Mouse (Mus musculus): ENCODE results near the gene Tmem147. TPM values are rescaled to one million over a fixed set of nuclear protein-coding genes. Genes with fewer than 3 reads are reported as not detected.
"Not testable (repeated sequence)": the region's sequence is repeated elsewhere in the genome, so short reads cannot be mapped to it uniquely, and the experiment has no call there.

Tmem147 gene
- polyA plus RNA-seq, 1 experiment from 2014 or later: 323 TPM

DNA sequence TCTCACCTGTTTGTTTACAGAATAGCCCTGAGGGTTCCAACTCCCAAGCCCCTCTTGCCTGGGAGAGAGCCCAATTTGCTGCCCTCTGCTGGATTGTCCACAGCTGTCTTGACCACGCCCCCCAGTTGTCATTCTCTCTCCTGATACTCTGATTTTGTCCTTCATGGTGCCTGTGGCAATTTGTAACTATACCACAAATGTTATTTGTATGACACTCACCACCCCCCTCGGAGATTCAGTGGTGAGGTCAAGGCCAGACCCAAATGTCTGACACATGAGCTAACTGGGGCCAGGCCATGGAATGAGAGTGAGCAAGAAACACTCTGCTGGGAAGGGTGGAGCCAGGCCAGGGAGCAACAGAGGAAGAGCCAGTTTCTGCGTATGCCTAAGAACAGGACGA, 29.5 kb upstream of the Tmem147 start:
- Histone ChIP-seq H3K27me3 (ENCODE audit: control insufficient read depth, insufficient read depth, low read length) (no peaks in the 10 kb centered on the region), H3K4me2 (ENCODE audit: low read depth, low read length) (no peak overlapping the region), H3K4me1 (ENCODE audit: control insufficient read depth, insufficient read depth, low read length) (no peaks in the 10 kb centered on the region), H3K27ac (ENCODE audit: low read depth, low read length) (no peak overlapping the region), H3K9ac (replicated peaks; ENCODE audit: low read depth, low read length) (no peak overlapping the region), H3K4me3 (ENCODE audit: low read depth, low read length) (no peak overlapping the region), H3K36me3 (ENCODE audit: control insufficient read depth, insufficient read depth, low read length) (0 out of 2 replicates have a peak, but pooled peaks cover 6% of the 10 kb centered on the region), H3K9me3 (ENCODE audit: control insufficient read depth, low read length) (0 out of 2 replicates have a peak, but pooled peaks cover 4% of the 10 kb centered on the region)
- WGBS: 36% methylated on average over 4 of the region's 4 CpGs
- no peak for ATAC-seq (ENCODE audit: low read depth)

DNA sequence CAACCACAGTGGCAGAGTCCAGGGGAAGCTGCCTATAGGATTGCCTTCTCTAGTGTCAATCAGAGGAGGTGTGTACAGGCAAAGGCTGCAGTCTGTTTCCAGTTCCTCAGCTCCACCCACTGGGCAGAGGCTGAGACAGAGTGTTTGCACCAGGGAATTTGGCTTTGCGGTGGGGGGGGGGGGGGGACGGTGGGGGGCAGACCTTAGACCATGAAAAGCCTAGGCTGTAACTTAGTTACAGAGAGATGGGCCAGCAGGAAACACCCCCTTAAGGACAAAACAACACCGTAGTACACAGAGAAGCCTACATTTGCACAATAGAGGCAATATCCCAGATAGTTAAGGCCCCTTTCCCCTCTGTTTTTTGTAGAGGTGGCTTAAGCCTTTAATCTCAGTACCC, 27.7 kb upstream of the Tmem147 start:
- H3K36me3 ChIP-seq (ENCODE audit: control insufficient read depth, insufficient read depth, low read length): 0 out of 2 replicates have a peak, but pooled peaks cover 6% of the 10 kb centered on the region
- no peak overlapping the region for H3K4me2 ChIP-seq (ENCODE audit: low read depth, low read length)
- H3K27me3 ChIP-seq (ENCODE audit: control insufficient read depth, insufficient read depth, low read length): no peaks in the 10 kb centered on the region
- WGBS: 51% methylated on average over 3 of the region's 3 CpGs
- H3K27ac ChIP-seq (ENCODE audit: low read depth, low read length): no peak overlapping the region
- no peaks in the 10 kb centered on the region for H3K4me1 ChIP-seq (ENCODE audit: control insufficient read depth, insufficient read depth, low read length)
- H3K9me3 ChIP-seq (ENCODE audit: control insufficient read depth, low read length): 0 out of 2 replicates have a peak, but pooled peaks cover 4% of the 10 kb centered on the region
- H3K4me3 ChIP-seq (ENCODE audit: low read depth, low read length): no peak overlapping the region
- no peak for ATAC-seq (ENCODE audit: low read depth)
- no peak overlapping the region for H3K9ac ChIP-seq (replicated peaks; ENCODE audit: low read depth, low read length)

DNA sequence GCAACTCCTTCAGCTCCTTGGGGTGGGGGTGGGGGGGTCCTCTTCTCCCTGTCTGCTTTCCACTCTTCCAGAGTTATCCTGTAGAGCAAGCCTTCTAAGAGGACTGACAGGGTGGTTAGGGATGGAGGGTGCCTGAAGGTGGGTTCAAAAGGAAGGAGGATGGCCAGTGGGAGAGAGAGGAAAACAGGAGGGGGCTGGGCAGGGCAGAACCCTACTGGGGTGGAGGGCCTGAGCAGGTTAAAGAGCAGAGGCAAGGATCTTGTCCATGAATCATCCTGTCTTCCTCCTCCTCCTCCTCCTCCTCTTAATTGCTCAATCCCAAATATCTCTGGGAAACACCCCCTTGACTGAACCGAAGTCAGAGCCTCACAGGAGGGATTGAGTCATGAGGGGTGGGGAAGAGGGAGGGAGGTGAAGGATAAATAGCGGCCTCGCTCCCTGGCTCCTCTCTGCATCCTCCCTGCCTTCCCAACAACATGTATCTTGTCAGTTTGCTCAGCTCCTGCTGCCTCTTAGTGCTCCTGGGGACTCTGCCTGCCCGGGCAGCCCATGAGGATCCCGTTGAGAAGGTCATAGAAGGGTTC, 21.8 kb upstream of the Tmem147 start, which contains the start of gene Sbsn:
TSS of gene Sbsn (plus strand) at position 386 of the 584 bp plus-strand sequence.
- no peak within 1 kb of the TSS for H3K27ac ChIP-seq (ENCODE audit: low read depth, low read length)
- H3K27me3 ChIP-seq (ENCODE audit: control insufficient read depth, insufficient read depth, low read length): no peaks in the 10 kb centered on the region
- H3K4me1 ChIP-seq (ENCODE audit: control insufficient read depth, insufficient read depth, low read length): no peaks in the 10 kb centered on the region
- 0 out of 2 replicates have a peak, but pooled peaks cover 7% of the 10 kb centered on the region for H3K36me3 ChIP-seq (ENCODE audit: control insufficient read depth, insufficient read depth, low read length)
- no peak within 1 kb of the TSS for H3K4me3 ChIP-seq (ENCODE audit: low read depth, low read length)
- whole genome bisulfite sequencing: 60% methylated on average over 5 of the region's 5 CpGs
- no peak within 1 kb of the TSS for H3K9ac ChIP-seq (replicated peaks; ENCODE audit: low read depth, low read length)
- H3K9me3 ChIP-seq (ENCODE audit: control insufficient read depth, low read length): 0 out of 2 replicates have a peak, but pooled peaks cover 4% of the 10 kb centered on the region
- no peak within 1 kb of the TSS for H3K4me2 ChIP-seq (ENCODE audit: low read depth, low read length)
- no peak for ATAC-seq (ENCODE audit: low read depth)

- Histone ChIP-seq H3K4me1 (ENCODE audit: control insufficient read depth, insufficient read depth, low read length) (no peaks in the 10 kb centered on the region), H3K9ac (replicated peaks; ENCODE audit: low read depth, low read length) (no peak overlapping the region), H3K27ac (ENCODE audit: low read depth, low read length) (no peak overlapping the region), H3K27me3 (ENCODE audit: control insufficient read depth, insufficient read depth, low read length) (no peaks in the 10 kb centered on the region), H3K4me2 (ENCODE audit: low read depth, low read length) (no peak overlapping the region), H3K4me3 (ENCODE audit: low read depth, low read length) (no peak overlapping the region), H3K9me3 (ENCODE audit: control insufficient read depth, low read length) (0 out of 2 replicates have a peak, but pooled peaks cover 2% of the 10 kb centered on the region), H3K36me3 (ENCODE audit: control insufficient read depth, insufficient read depth, low read length) (0 out of 2 replicates have a peak, but pooled peaks cover 4% of the 10 kb centered on the region)
- no peak for ATAC-seq (ENCODE audit: low read depth)
- 90% methylated on average over 13 of the region's 13 CpGs for WGBS
Measured at GRCm38 (mm10) chr7:30749824-30750606, 20.7 kb upstream of the Tmem147 start.

DNA sequence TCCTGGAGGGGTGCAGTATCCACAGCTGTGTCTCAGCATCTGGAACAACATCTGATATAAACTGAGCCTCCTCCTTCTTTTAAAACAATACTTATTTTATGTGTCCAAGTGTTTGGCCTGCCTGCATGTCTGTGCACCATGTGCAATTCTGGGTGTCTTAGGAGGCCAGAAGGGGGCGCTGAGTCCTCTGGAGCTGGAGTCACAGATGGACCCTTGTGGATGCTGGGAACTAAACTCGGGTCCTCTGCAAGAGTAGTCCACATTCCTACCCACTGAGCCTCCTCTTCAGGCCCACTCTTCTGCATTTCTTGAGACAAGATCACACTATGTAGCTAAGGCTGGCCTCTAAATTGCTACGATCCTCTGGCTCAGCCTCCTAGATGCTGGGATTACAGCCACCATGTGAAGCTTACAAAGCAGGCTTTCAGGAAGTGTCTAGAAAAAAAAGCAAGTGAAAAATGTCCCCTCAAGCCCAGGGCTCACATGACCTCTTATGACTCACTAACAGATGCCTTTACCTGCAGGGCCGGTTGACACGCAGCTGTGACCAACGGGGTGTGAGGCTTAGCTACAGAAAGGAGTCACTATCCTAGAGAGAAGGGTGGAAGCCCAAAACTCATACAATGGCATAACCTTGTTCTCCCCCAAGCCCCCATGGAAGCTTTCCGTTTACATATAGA, 18.3 kb upstream of the Tmem147 start:
- Histone ChIP-seq H3K4me1 (ENCODE audit: control insufficient read depth, insufficient read depth, low read length) (no peaks in the 10 kb centered on the region), H3K27me3 (ENCODE audit: control insufficient read depth, insufficient read depth, low read length) (no peaks in the 10 kb centered on the region), H3K4me3 (ENCODE audit: low read depth, low read length) (no peak overlapping the region), H3K4me2 (ENCODE audit: low read depth, low read length) (no peak overlapping the region), H3K27ac (ENCODE audit: low read depth, low read length) (no peak overlapping the region), H3K9ac (replicated peaks; ENCODE audit: low read depth, low read length) (no peak overlapping the region), H3K36me3 (ENCODE audit: control insufficient read depth, insufficient read depth, low read length) (0 out of 2 replicates have a peak, but pooled peaks cover 4% of the 10 kb centered on the region), H3K9me3 (ENCODE audit: control insufficient read depth, low read length) (no peaks in the 10 kb centered on the region)
- 88% methylated on average over 7 of the region's 7 CpGs for WGBS
- ATAC-seq (ENCODE audit: low read depth): no peak

- Histone ChIP-seq H3K27me3 (ENCODE audit: control insufficient read depth, insufficient read depth, low read length) (no peaks in the 10 kb centered on the region), H3K9ac (replicated peaks; ENCODE audit: low read depth, low read length) (no peak overlapping the region), H3K4me1 (ENCODE audit: control insufficient read depth, insufficient read depth, low read length) (no peaks in the 10 kb centered on the region), H3K36me3 (ENCODE audit: control insufficient read depth, insufficient read depth, low read length) (0 out of 2 replicates have a peak, but pooled peaks cover 4% of the 10 kb centered on the region), H3K27ac (ENCODE audit: low read depth, low read length) (no peak overlapping the region), H3K4me2 (ENCODE audit: low read depth, low read length) (no peak overlapping the region), H3K9me3 (ENCODE audit: control insufficient read depth, low read length) (no peaks in the 10 kb centered on the region), H3K4me3 (ENCODE audit: low read depth, low read length) (no peak overlapping the region)
- 36% methylated on average over 4 of the region's 4 CpGs for WGBS
- no peak for ATAC-seq (ENCODE audit: low read depth)
Measured at GRCm38 (mm10) chr7:30744022-30744598, 14.8 kb upstream of the Tmem147 start.

DNA sequence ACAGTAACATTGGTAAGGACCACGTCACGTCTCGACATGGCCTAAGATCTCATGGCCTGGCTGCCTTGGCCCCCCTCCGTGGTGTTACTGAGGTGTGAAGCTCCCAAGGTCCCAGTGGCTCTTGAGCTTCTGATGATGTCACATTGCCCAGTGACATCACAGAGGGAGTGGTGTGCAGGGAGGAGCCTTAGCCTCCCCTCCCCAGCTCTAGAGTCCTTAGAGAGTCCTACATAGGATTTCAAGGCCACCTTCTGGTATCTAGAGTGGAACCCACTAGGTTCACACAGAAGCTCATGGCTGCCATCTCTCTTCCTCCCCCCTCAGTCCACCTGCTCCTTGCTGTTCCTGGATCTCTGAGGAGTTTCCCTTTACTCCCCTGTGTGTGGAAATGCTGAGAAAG, 14.3 kb upstream of the Tmem147 start, which contains the start of gene Gapdhs:
TSS of gene Gapdhs (minus strand) at position 65 of the 400 bp plus-strand sequence.
- not testable (repeated sequence) for H3K27me3 ChIP-seq (ENCODE audit: control insufficient read depth, insufficient read depth, low read length); H3K9ac ChIP-seq (replicated peaks; ENCODE audit: low read depth, low read length); ATAC-seq (ENCODE audit: low read depth); H3K27ac ChIP-seq (ENCODE audit: low read depth, low read length); H3K4me3 ChIP-seq (ENCODE audit: low read depth, low read length); H3K4me1 ChIP-seq (ENCODE audit: control insufficient read depth, insufficient read depth, low read length); H3K4me2 ChIP-seq (ENCODE audit: low read depth, low read length); H3K36me3 ChIP-seq (ENCODE audit: control insufficient read depth, insufficient read depth, low read length); H3K9me3 ChIP-seq (ENCODE audit: control insufficient read depth, low read length)
- no CpG with 5 or more reads among the region's 4 CpGs for WGBS

DNA sequence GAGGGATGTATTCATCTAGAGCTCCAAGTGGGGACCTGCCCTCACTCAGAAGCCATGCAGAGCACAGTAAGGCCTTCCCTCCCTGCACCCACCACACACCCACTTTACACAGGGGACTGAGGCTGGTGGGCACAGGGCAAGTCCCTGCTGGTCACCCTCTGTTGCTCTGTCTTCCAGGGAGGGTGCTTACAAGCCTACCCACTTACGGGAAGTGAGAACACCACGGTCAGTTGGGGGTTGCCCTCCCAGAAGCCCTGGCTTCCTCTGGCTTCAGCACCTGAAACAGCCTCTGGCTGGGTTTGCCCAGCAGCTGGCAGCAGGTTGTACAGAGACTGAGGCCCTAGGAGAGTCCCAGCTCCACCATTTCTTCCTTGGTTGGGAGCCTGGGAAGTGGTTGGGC, 13.2 kb upstream of the Tmem147 start:
- not testable (repeated sequence) for ATAC-seq (ENCODE audit: low read depth); H3K4me2 ChIP-seq (ENCODE audit: low read depth, low read length); H3K27me3 ChIP-seq (ENCODE audit: control insufficient read depth, insufficient read depth, low read length); H3K4me1 ChIP-seq (ENCODE audit: control insufficient read depth, insufficient read depth, low read length); H3K4me3 ChIP-seq (ENCODE audit: low read depth, low read length); H3K9me3 ChIP-seq (ENCODE audit: control insufficient read depth, low read length); H3K36me3 ChIP-seq (ENCODE audit: control insufficient read depth, insufficient read depth, low read length); H3K9ac ChIP-seq (replicated peaks; ENCODE audit: low read depth, low read length); H3K27ac ChIP-seq (ENCODE audit: low read depth, low read length)
- WGBS: 96% methylated on average over 2 of the region's 2 CpGs
